Mouse (Mus musculus): ENCODE measurements around the gene Gfra4. TPM values are rescaled to one million over a fixed set of nuclear protein-coding genes. Genes with fewer than 3 reads are reported as not detected.

Gfra4 gene
- polyA plus RNA-seq, 1 experiment, result 43.7 TPM

DNA sequence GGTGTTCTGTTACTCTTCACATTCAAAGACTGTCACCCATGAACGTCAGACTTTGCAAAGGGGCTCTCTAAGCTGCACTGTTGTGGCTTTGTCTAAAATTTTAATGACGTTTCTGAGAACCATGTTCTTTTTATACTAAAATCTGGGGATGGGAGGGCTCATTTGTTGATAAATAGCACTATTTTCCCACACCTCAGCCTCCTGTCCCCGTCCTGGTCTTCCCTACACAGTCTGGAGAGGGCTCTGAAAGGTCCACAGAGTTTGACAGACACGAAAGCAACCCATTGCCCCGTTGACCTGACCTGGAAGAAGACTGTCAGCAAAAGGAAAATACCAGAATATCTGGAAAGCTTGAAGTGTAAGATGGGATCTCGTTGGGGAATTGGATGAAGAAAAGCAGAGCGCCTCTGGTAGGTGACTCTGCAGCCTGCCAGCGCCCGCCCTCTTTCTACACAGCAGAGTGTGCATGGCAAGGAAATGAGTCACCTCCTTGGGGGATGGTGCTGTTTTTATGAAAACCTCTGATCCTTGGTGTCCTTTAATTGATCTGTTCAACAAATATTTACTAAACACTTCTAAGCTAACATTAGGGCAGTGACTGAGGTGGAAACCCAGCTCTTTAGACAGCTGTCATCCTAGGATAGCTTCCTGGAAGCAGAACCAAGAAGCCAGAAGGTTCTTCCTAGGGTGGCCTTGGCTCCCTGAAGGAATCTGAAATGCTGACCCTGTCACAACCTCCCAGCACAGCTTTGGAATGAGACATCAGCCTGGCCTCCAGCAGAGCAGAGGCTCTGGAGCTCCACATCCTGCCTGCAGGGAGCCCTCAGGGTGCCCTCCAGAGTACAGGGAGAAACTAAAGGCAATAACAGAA, 13.6 kb downstream of the Gfra4 start:
- no peak for TF ChIP-seq CTCF (IDR thresholded peaks at IDR 0.05; ENCODE audit: borderline replicate concordance, extremely low read depth, insufficient read depth, insufficient read length)
- TF ChIP-seq POLR2A (IDR thresholded peaks at IDR 0.05; ENCODE audit: borderline replicate concordance, extremely low read depth, insufficient read depth, insufficient read length, poor library complexity, severe bottlenecking), result no peak
- no peak for DNase-seq (ENCODE audit: low read depth)

DNA sequence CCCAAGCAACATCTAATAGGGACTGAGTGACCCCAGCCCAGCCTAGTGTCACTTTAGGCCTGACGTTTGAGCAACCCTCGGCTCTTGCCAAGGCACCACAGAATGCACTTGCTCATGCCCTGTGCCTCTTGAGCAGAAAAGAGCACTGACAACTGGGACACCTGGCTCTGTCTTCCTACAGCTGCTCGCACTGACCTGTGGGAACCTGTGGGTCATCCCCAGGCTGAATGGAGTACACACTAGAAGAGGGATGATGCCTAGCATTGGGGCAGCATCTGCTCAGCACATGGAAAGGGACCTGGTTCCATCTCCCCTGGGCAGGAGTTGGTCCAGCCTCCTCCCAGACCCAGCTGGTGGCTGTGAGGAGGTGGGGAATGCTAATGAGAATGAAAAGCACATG, 15.9 kb downstream of the Gfra4 start:
- DNase-seq (ENCODE audit: low read depth), result no peak
- TF ChIP-seq POLR2A (IDR thresholded peaks at IDR 0.05; ENCODE audit: borderline replicate concordance, extremely low read depth, insufficient read depth, insufficient read length, poor library complexity, severe bottlenecking), result no peak
- TF ChIP-seq CTCF (IDR thresholded peaks at IDR 0.05; ENCODE audit: borderline replicate concordance, extremely low read depth, insufficient read depth, insufficient read length), result no peak

DNA sequence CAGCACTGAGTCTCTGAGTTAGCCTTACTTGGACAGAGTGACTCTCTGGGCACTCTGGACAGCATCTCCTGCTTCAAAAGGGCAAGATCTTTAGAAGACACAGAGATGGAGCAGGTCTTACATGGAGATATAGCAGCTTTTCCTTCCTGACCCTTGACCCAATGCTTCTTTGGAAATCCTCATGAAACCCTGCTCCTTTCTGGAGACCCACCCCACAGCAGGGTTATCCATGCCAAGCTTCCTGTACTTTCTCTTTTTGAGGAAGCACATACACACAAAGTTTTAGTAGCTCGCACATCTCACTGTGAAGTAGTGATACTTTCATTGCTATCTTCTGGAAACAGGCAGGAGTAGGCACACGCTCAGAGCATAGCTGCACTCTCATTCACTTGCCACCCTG, 17.7 kb downstream of the Gfra4 start:
- no peak for DNase-seq (ENCODE audit: low read depth)
- TF ChIP-seq CTCF (IDR thresholded peaks at IDR 0.05; ENCODE audit: borderline replicate concordance, extremely low read depth, insufficient read depth, insufficient read length) (no peak), POLR2A (IDR thresholded peaks at IDR 0.05; ENCODE audit: borderline replicate concordance, extremely low read depth, insufficient read depth, insufficient read length, poor library complexity, severe bottlenecking) (no peak)

DNA sequence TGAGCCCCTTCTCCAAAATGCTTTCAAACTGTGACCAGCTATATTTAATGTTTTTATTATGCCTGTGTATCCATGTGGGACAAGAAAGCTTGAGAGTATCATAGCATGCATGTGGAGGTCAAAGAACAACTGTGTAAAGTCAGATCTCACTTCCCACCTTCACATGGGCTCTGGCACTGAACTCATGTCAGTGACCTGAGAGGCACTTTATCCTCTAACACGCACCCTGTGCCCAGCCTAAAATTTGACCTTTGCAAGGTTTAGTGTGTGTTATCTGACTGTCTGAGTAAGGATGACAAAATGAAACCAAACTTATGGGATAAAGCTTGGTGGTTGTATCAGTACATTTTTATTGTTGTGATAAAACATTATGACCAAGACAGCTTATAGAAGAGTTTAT, 32.3 kb downstream of the Gfra4 start:
- TF ChIP-seq CTCF (IDR thresholded peaks at IDR 0.05; ENCODE audit: borderline replicate concordance, extremely low read depth, insufficient read depth, insufficient read length) (no peak), POLR2A (IDR thresholded peaks at IDR 0.05; ENCODE audit: borderline replicate concordance, extremely low read depth, insufficient read depth, insufficient read length, poor library complexity, severe bottlenecking) (no peak)
- no peak for DNase-seq (ENCODE audit: low read depth)

DNA sequence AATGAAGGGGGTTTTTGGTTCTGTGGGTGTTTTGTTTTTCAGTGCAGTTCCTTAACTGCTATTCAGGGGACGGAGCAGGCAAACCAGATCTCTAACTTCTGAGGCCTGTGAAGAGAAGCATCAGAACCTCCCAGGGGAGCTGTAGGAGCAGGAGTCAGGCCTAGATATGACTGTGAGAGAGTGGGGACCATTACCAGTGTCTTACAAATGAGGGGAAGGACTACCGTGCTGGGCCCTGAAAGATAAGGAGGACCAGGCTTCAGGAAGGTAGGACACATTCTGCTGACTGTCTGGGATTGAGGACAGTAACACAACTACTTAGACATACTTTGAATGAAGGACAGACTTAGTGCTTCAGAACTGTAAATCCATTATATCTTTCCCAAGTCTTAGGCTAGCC, 33.8 kb downstream of the Gfra4 start:
- DNase-seq (ENCODE audit: low read depth), result no peak
- no peak for TF ChIP-seq POLR2A (IDR thresholded peaks at IDR 0.05; ENCODE audit: borderline replicate concordance, extremely low read depth, insufficient read depth, insufficient read length, poor library complexity, severe bottlenecking)
- TF ChIP-seq CTCF (IDR thresholded peaks at IDR 0.05; ENCODE audit: borderline replicate concordance, extremely low read depth, insufficient read depth, insufficient read length), result no peak

DNA sequence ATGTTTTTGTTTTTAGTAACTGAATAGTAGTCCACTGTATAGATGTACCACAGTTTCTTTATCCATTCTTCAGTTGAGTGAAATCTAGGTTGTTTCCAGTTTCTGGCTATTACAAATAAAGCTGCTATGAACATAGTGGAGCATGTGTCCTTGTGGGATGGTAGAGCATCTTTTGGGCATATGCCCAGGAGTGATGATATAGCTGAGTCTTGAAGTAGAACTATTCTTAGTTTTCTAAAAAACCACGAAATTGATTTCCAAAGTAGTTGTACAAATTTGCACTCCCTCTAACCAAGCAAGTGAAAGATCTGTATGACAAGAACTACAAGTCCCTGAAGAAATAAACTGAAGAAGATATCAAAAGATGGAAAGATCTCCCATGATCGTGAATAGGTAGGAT, 50.1 kb downstream of the Gfra4 start:
- TF ChIP-seq CTCF (IDR thresholded peaks at IDR 0.05; ENCODE audit: borderline replicate concordance, extremely low read depth, insufficient read depth, insufficient read length) (no peak), POLR2A (IDR thresholded peaks at IDR 0.05; ENCODE audit: borderline replicate concordance, extremely low read depth, insufficient read depth, insufficient read length, poor library complexity, severe bottlenecking) (no peak)

More for the DNA sequence above, 50.1 kb downstream of the Gfra4 start:
- DNase-seq (ENCODE audit: low read depth), result no peak

Other genes starting within 250 kb of the Gfra4 start
- 74.2 and 82.2 TPM in 2 replicates for gene 4930402H24Rik, start 136.7 kb downstream of the Gfra4 start, polyA plus RNA-seq (2012; rRNA removed)
- 25.9 and 37.7 TPM in 2 replicates for gene Atrn, start 136.6 kb downstream of the Gfra4 start, polyA plus RNA-seq (2012; rRNA removed)
- gene Adam33, start 20.7 kb upstream of the Gfra4 start, polyA plus RNA-seq (2012; rRNA removed), result 4.9 and 5.4 TPM in 2 replicates
- 0.35 and 0.52 TPM in 2 replicates for gene Siglec1, start 43.7 kb upstream of the Gfra4 start, polyA plus RNA-seq (2012; rRNA removed)
- 8.6 and 10.1 TPM in 2 replicates for gene Hspa12b, start 84.2 kb upstream of the Gfra4 start, polyA plus RNA-seq (2012; rRNA removed)
- gene Gm11037, start 90.4 kb upstream of the Gfra4 start, polyA plus RNA-seq (2012; rRNA removed), result not detected in 2 replicates
- gene 1700037H04Rik, start 117.0 kb upstream of the Gfra4 start, polyA plus RNA-seq (2012; rRNA removed), result 113 and 118 TPM in 2 replicates
- gene Cenpb, start 137.0 kb upstream of the Gfra4 start, polyA plus RNA-seq (2012; rRNA removed), result 71.2 and 89.3 TPM in 2 replicates
- gene Cdc25b, start 143.9 kb upstream of the Gfra4 start, polyA plus RNA-seq (2012; rRNA removed), result 41.4 and 54.8 TPM in 2 replicates
- gene Spef1, start 144.2 kb upstream of the Gfra4 start, polyA plus RNA-seq (2012; rRNA removed), result 35.4 and 36.4 TPM in 2 replicates
- 34.9 and 45.3 TPM in 2 replicates for gene Ap5s1, start 164.0 kb upstream of the Gfra4 start, polyA plus RNA-seq (2012; rRNA removed)
- 9.3 and 10.4 TPM in 2 replicates for gene Mavs, start 191.0 kb upstream of the Gfra4 start, polyA plus RNA-seq (2012; rRNA removed)
- 32.1 and 36.3 TPM in 2 replicates for gene Pank2, start 219.4 kb upstream of the Gfra4 start, polyA plus RNA-seq (2012; rRNA removed)